26 mouse cellular contexts compared by ENCODE assay signal in the genomic region with DNA sequence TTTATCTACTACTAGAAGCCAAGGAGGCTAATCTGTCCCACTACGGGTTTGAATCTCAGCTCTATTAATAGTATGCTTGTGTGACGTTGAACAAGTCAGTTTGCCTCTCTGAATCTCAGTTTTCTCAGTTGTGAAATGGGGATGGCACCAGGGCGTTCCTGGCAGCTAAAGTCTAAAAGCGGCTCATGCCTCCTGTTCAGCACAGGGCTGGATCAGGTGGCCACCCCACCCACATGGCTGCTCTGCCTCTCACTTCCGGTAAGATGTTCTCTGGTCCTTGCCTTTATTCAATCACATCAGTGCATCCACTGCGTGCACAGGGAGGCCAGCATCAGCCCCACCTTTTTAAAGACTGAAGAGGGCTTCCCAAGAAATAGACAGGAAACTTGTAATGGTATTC. TPM values are rescaled to one million over a fixed set of nuclear protein-coding genes. Genes with fewer than 3 reads are reported as not detected.
DNase-seq lines count a peak whose midpoint lies in the region; TF ChIP-seq lines count a peak whose summit lies in the region.
"Had no signal": no experiment of that assay in that cellular context is flagged by ENCODE, and none has a peak within 500 bp of the region (broad histone marks: within the 10 kb centered on the region; RNA-seq: fewer than 3 reads in every experiment).

No protein-coding gene starts in this region.

- H3K4me3 ChIP-seq in left cerebral cortex, adult 2 months, result no peak overlapping the region
- H3K4me3 ChIP-seq: erythroblast, embryonic 14.5 days; hindbrain, embryonic 10.5 days; hindbrain, embryonic 15.5 days; limb, embryonic 13.5 days; lung, embryonic 15.5 days had no signal

- peak; percentile 61 to 73 for DNase-seq in frontal cortex, postnatal 36 days (ENCODE audit: low spot score in 2 of 2)
- DNase-seq in frontal cortex, postnatal 25 days (ENCODE audit: low spot score in 2 of 2), result no peak
- peak in 1 of 2 experiments; percentile 46 for DNase-seq in left cerebral cortex, adult 2 months (ENCODE audit: extremely low spot score in 1 of 2, low spot score in 2 of 2)
- no peak for DNase-seq in left cerebral cortex, postnatal 10 days (ENCODE audit: extremely low spot score in 1 of 2, low spot score in 2 of 2)
- DNase-seq in brain, adult 2 months (ENCODE audit: low read depth, low spot score), result peak; percentile 81
- DNase-seq in right cerebral cortex, postnatal 36 days (ENCODE audit: low spot score in 2 of 2), result peak; percentile 61 to 82
- DNase-seq in cerebellum, adult 11-12 months, result no peak
- DNase-seq: adrenal gland, postnatal 14 days; cerebellum, adult 18-20 months; cerebellum, postnatal 10 days; gastrocnemius, postnatal 10 days; heart, postnatal 14 days; lung, postnatal 36 days; thymus, adult 2 months; thymus, postnatal 36 days had no signal

- peak overlapping the region; percentile 58 for H3K27ac ChIP-seq in left cerebral cortex, adult 2 months
- H3K27ac ChIP-seq: hindbrain, embryonic 10.5 days; hindbrain, embryonic 15.5 days; limb, embryonic 13.5 days; lung, embryonic 15.5 days; stomach, postnatal 0 days had no signal

- intact Hi-C loops in left cerebral cortex, adult 2 months (cut with DNase I), result no loop called here
- intact Hi-C loops in left cerebral cortex, postnatal 10 days (cut with DNase I), result no loop called here

- TF ChIP-seq CTCF in left cerebral cortex, adult 2 months (IDR thresholded peaks at IDR 0.05), result no peak

RNA-seq across cellular contexts. Expression of a gene that starts 13.7 kb away (rescaled TPM):
- 10 to 100 TPM; 18.1 to 18.6 TPM for total RNA-seq in left cerebral cortex, adult 2 months (2021)
- total RNA-seq in left cerebral cortex, postnatal 10 days (2021), result 10 to 100 TPM; 15.8 to 19.8 TPM

RNA-seq across cellular contexts. Expression of a gene that starts 16.4 kb away (rescaled TPM):
- total RNA-seq in left cerebral cortex, adult 2 months (2021), result 10 to 100 TPM; 12.2 to 17.8 TPM
- 1 to 10 TPM; 6.1 to 8.1 TPM for total RNA-seq in left cerebral cortex, postnatal 10 days (2021)

RNA-seq across cellular contexts. Expression of a gene that starts 27.6 kb away (rescaled TPM):
- 100 to 1,000 TPM; 251 to 255 TPM for total RNA-seq in left cerebral cortex, adult 2 months (2021)
- total RNA-seq in left cerebral cortex, postnatal 10 days (2021), result 100 to 1,000 TPM; 318 to 324 TPM

RNA-seq across cellular contexts. Expression of a gene that starts 27.8 kb away (rescaled TPM):
- 10 to 100 TPM; 47.0 to 49.6 TPM for total RNA-seq in left cerebral cortex, adult 2 months (2021)
- 10 to 100 TPM; 50.5 to 52.5 TPM for total RNA-seq in left cerebral cortex, postnatal 10 days (2021)

RNA-seq across cellular contexts. Expression of a gene that starts 30.1 kb away (rescaled TPM):
- not detected for total RNA-seq in left cerebral cortex, adult 2 months (2021)
- not detected for total RNA-seq in left cerebral cortex, postnatal 10 days (2021)
- total RNA-seq: common myeloid progenitor, adult 5-6 weeks; layer of hippocampus, postnatal 10 days; megakaryocyte, adult 5-6 weeks; MEL; neutrophil, adult 5-6 weeks had no signal

Comparison
In these comparisons a context has a peak if more than half of its experiments do, and no peak if none do; other contexts are left out.
1. DNase-seq: peak in frontal cortex, postnatal 36 days (2 of 2), brain, adult 2 months (single experiment) and right cerebral cortex, postnatal 36 days (2 of 2); none in frontal cortex, postnatal 25 days (0 of 2), left cerebral cortex, postnatal 10 days (0 of 2) and cerebellum, adult 11-12 months (single experiment).